Mouse (Mus musculus): ENCODE data around the gene Slit3.

DNA sequence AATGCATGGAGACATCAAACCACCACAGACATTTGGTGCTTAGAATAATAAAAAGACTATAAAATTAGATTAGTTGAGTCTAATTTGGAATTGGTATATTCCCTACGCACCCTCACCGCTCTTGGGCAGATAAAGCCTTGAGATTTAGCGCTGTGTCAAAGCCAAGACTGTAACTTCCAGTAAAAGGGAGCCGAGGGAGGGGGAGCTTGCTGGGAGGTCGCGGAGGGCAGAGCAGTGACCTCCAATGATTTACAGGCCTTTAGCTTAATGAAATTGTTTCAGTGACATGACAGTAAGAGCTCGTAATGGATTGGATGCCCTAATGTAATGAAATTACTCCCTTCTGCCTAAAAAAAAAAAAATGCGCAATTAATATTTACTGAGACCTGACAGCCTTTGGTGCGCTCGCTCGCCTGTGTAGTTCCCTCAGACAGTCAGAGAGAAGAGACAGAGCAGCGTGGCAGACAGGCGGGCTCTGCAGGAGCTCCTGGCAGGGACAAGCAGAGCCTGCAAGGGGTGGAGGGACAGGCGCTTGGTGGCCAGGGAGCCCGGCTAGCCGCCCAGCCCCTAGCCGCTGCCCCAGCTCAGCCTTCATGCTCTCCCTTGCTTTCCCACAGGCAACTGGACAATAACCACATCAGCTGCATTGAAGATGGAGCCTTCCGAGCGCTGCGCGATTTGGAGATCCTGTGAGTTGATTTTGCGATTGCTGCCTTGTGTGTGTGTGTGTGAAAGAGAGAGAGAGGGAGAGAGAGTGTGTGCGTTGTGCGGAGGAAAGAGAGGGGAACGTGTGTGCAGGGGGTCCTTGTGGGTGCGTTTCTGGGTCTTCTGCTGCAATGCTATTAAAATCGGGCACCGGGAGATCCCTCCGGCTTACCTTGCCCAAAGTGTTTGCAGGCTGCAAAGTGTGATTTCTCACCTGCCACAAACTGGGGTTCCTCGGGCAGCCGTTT lies 423.4 kb downstream of the Slit3 start:
- TF ChIP-seq CTCF (IDR thresholded peaks at IDR 0.05; ENCODE audit: borderline replicate concordance, insufficient read depth, low read length): no peak
- no peak for TF ChIP-seq POLR2A (IDR thresholded peaks at IDR 0.05; ENCODE audit: low read depth, low read length)
